Mouse (Mus musculus) erythroblast, embryonic 14.5 days (primary cell): ENCODE results near the gene Gm10134.

Experiments
- GATA1 ChIP-seq: IDR thresholded peaks from 2 replicates; pipeline ENCODE4 v1.6.1; 2012; ENCODE audit warnings: low read length, inconsistent platforms, mixed read lengths
- TAL1 ChIP-seq: IDR thresholded peaks from 3 replicates; pipeline ENCODE4 v1.6.1; 2012; ENCODE audit warnings: low read length, inconsistent platforms, mixed read lengths

DNA sequence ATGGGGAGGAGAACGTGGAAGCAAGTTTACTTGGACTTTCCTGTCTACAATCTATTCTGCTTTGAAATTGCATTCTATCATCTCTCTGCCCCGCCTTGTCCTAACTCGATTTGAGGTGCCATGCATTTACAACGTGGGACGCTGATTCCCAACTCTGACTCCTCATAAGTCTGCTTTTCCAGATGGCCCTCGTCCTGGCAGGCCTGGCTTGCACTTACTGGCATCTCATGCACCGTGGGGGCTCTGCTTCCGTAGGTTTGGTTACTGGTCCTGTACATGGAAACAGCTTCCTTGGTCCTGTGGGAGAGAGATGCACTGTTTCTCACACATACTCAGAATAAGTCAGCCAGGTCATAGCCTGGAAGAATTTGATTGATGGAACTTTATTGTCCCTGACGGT lies 41.0 kb upstream of the Gm10134 start:
- no peak for TF ChIP-seq GATA1
- no peak for TF ChIP-seq TAL1
